Mouse (Mus musculus): Measurements from ENCODE around the gene Megf11.
"Not testable (repeated sequence)": the region's sequence is repeated elsewhere in the genome, so short reads cannot be mapped to it uniquely, and the experiment has no call there.

Gene Megf11

DNA sequence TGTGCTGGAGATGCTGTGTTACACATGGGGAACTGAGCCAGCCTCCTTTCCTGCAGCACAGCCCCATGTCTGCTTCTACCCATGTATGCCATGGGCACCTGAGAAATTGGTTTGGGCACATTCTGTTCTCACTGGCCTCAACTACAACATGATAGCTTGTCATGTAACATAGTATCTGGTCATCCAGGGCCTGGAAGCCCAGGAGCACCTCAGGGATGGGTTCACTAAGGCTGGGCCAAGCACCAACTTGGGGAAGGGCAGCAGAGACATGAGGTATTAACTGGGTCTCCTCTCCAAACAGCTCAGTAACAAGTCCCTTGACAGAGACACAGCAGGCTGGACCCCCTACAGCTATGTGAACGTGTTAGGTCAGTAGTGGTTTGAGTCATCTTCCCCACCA, 311.6 kb downstream of the Megf11 start:
- no peak for DNase-seq (ENCODE audit: low read depth, low spot score)

DNA sequence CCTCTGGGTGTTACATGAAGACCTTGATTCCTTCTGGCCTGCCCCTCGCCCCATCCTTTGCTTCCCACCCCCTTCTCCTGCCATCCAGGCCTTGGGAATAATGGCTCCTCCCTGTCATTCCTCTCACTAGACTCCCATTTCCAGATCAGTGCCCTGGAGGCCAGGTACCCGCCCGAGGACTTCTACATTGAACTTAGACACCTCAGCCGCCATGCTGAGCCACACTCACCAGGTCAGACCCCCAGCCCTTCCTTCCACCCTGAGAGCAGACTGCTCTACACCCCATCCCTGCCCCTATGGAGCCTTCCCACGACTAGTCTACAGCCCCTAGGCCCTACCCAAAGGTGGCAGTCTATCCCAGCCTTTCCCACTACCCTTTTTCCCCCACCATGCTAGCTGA, 312.3 kb downstream of the Megf11 start:
- no peak for DNase-seq (ENCODE audit: low read depth, low spot score)

DNA sequence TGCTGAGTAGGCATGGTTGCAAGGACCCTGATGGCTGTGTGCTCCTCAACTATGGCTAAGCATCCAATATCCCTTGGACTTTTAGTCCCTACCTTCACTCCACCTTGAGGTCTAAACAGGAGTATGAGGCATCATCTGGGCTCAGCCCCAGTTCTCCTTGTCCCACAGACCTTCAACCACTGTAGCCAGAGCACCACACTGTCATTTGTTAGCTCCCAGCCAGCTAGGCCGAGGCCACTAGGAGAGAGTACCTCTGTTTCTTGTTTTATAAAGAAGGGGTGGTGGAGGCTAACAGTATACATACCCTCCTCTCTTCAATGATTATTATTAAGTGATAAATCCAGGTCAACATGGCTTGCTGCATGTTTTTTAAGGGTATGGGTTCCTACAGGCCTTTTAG, 313.2 kb downstream of the Megf11 start:
- DNase-seq (ENCODE audit: low read depth, low spot score) = no peak

DNA sequence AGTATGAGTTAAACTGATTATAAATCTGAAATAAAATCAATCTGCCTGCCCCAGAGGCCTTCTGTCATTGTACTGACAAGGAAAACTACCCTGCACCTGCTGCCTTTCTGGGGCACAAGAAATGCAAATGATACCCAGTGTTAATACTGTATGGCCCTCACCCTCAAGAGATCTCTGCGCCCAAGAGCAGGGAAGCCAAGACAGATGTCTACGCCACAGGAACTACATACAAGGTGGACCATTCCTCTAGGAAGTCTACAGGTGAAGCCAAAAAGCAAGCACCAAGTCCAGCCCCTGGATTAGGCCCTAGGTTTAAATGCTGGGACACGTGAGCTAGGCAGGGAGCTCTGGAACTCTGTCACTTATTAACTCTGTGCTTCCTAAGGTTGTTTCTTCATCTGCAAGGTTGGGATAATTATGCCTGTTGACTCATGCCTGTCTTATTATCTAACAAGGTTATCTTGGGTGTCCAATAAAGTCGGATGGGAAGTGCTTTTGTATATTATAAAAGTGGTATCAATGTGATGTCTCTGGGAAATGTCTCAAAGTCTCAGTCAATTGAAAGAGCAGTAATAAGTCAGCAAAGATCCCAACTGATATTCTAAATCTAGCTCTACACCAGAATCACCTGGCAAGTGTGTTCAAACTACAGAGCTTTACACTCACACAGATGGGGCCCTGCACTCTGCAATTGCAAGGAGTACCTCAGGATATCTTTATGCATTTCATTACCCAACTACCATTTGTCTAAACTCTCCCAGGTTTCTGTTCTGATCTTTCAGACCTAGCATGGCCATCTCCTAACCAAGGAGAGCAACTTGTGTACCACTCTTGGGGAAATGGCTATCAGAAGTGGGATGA, 315.3 kb downstream of the Megf11 start:
- no peak for DNase-seq (ENCODE audit: low read depth, low spot score)

GRCm38 (mm10) chr9:64701651-64702050, 316.2 kb downstream of the Megf11 start:
- DNase-seq (ENCODE audit: low read depth, low spot score) = peak; percentile 10

- DNase-seq (ENCODE audit: low read depth, low spot score) = no peak
These were observed 317.0 kb downstream of the Megf11 start for GRCm38 (mm10) chr9:64702391-64702790.

DNA sequence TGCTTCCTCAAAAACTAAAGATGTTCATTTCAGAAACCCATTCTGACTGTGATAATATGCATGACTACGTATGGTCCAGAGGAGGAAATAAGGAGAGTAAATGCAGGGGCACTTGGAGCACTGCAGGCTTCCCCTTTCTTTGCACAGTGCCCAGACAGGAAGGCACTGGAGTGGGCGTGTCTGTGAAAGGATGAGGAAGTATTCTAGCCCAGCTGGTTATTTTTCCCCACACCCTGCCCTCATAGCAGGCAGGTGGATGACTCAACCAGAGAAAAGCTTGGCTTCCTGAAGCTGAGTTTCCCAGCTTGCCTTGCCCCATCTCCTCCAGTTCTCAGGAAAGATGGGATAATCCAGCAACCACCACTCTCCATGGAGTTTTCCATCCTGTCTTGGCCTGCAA, 317.5 kb downstream of the Megf11 start:
- peak; percentile 39 for DNase-seq (ENCODE audit: low read depth, low spot score)

DNA sequence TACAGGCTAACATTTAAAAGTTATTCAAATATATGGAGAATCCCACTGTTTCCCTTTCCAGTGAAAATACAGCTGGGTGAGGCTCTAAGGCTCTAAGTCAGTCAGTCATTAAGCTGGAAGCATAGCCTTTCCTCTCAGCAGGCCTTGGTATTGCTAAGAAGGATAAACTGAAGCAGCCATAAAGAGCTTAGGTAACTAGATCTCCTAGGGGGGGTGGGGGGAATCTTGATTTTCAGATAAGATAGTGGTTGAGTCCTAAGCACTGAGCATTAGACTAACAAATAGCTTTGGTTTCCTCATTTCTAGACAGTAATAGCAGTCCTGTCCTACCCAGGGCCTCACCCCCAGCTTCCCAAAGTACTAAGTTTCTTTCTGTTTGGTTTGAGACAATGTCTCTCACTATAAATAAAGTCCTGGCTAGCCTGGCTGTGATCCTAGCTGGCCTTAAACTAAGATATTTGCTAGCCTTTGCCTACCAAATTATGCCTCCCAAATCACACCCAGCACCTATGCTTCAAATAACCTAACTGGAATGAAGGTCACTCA, 318.1 kb downstream of the Megf11 start:
- DNase-seq (ENCODE audit: low read depth, low spot score) = no peak

DNA sequence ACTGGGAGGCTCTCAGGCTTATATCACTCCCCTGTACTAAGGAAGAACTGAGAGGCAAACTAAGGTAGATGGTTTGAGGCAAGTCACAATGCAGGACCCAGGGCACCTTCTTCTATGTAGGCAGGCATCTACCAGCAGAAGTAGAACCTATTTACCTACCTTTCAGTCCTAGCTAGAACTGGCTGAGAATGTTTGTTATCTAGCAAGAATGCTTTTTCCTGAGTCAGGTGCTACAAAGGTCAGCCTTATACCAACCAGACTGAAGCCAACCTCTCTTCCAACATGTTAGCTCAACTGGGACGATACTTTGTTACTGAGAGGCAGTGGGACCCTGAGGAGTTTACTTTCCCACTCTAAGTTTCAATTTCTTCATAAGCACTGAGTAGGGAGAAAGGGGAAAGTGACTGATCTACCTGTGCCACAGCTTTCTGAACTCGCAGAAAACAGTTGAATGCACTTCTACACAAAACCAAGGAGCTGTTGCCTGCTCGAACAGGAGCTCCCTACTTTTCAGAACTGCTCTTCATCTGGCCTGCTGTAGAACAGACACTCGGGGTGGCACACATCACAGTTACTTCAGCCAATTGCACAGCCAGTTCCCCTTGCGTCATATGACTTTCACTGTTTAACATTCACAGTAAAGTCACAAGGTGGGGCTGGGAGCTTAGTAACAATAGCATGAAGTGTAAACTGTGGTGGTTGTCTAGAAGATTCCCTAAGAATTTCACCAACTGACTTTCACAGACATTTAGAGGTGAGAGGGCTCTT, 318.8 kb downstream of the Megf11 start:
- DNase-seq (ENCODE audit: low read depth, low spot score) = no peak

DNA sequence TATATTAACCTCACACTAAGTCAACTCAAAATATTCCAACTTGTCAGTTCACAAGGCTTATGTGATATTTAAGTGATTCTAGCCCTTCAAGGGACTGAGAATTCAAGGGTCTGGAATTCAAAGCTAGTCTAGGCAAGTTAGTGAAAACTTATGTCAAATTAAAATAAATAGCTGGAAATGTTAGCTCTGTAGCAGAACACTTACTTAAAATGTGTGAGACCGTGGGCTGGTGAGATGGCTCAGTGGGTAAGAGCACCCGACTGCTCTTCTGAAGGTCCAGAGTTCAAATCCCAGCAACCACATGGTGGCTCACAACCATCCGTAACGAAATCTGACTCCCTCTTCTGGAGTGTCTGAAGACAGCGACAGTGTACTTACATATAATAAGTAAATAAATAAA, 324.9 kb downstream of the Megf11 start:
- DNase-seq (ENCODE audit: low read depth, low spot score) = not testable (repeated sequence)

DNA sequence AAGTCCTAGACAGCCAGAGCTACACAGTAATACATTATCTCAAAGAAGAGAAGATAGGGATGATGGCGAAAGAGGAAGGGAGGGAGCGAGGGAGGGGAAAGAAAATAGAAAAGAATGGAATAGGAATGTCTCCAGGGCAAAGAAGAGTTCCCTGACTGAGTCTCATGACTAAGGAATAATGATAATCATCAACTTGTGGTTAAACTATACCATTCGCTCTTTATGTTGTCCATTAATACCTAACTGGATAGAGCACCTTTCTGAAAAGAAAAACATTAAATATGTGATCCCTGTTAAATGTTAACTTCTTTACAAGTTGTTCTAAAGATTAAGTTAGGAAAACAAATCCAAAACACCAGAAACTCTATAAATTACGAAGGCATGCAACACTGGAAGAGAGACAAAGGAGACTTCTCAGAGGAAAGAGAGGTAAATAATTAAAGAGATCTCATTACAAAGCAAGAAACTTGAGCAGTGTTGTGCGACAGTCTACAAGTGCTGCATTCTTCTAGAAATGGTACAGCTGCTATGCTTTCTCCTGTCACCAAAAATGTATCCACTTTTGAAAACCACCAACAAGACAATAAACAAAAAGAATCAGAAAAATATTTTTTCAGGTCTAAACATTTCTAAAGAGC, 334.2 kb downstream of the Megf11 start:
- no peak for DNase-seq (ENCODE audit: low read depth, low spot score)

GRCm38 (mm10) chr9:64726454-64726853, 341.0 kb downstream of the Megf11 start:
- no peak for DNase-seq (ENCODE audit: low read depth, low spot score)

- DNase-seq (ENCODE audit: low read depth, low spot score) = no peak
These were observed 345.7 kb downstream of the Megf11 start for GRCm38 (mm10) chr9:64731029-64731560.

GRCm38 (mm10) chr9:64734166-64734565, 348.7 kb downstream of the Megf11 start:
- DNase-seq (ENCODE audit: low read depth, low spot score) = no peak

DNA sequence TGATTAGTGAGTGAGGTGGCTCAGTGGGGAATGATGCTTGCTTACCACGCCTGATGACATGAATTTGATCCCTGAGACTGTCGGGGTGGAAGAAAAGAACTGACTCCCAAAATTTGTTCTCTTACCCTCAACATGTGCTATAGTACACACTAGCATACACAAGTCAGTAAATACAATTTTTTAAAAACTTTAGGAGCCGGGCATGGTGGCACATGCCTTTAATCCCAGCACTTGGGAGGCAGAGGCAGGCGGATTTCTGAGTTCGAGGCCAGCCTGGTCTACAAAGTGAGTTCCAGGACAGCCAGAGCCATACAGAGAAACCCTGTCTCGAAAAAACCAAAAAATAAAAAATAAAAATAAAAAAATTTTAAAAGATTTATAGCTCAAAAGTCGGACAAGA, 349.6 kb downstream of the Megf11 start:
- not testable (repeated sequence) for DNase-seq (ENCODE audit: low read depth, low spot score)

- DNase-seq (ENCODE audit: low read depth, low spot score) = no peak
These were observed 350.7 kb downstream of the Megf11 start for GRCm38 (mm10) chr9:64736076-64736638.

DNA sequence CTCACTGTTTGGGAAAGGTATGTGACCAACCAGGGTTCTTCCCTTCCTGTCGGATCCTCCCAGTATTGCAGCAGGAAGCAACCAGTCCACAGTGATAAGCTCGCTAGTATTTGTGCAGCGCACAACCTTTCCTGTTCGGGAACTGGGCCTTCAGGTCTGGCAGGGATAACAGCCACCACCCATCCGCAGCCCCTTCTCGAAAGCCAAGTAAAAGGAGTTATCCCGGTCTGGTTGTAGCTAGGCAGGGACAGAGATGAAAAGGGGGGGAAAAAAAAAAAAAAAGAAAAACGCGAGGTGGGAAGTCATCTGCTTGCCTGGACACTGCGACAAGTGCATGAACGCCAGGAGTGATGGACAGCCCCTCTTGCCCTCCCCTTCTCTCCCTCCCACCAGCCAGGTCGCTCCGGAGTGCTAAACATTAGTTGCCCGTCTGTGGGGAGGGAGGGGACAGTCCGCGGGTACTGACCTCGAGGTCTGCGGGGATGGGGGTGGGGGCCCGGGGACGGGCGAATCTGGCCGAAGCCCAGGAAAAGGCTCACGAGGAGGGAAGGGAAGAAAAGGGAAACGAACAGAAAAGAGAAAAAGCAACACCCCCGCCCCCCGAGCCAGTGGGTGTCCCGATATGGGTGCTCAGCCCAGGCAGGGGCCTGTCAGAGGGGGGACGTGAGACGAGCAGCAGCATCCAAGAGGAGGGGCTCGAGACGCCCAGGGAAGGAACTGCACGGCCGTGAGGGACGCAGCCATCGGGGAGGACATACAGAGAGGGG, 351.4 kb downstream of the Megf11 start:
- DNase-seq (ENCODE audit: low read depth, low spot score) = peak; percentile 51

GRCm38 (mm10) chr9:64737406-64738201, 352.2 kb downstream of the Megf11 start, which contains the start of gene Rab11a:
TSS of gene Rab11a (minus strand) at chr9:64737758.
- DNase-seq (ENCODE audit: low read depth, low spot score) = peak; percentile 96

DNA sequence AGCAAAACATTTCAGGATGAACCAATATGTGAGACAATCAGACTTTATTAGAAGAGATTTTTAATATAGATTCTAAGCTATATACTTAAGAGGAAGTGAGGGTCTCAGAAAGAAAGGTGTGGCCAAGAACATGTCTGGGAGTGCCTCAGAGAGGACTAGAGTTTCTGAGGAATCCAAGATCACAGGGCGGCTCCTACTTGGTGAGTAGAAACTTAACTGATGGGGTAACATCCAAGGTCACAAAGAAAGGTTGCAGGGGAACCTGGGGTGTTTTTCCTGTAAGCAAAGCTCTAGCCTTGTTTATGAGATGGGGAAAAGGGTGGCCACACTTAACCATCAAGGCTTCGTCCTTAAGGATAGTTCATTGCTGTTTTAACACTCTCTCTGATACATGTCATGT, 353.6 kb downstream of the Megf11 start:
- DNase-seq (ENCODE audit: low read depth, low spot score) = no peak

- no peak for DNase-seq (ENCODE audit: low read depth, low spot score)
These were observed 357.0 kb downstream of the Megf11 start for GRCm38 (mm10) chr9:64742453-64742852.

Measured in skeletal muscle tissue, adult 2 months (tissue).